Mouse (Mus musculus): ENCODE measurements at regions not wholly inside any gene's neighbourhood (a gene's known extent, or its start where the extent isn't known, plus 50 kb on each side); places are given as distances from the start of the nearest gene placed in this dataset.

DNA sequence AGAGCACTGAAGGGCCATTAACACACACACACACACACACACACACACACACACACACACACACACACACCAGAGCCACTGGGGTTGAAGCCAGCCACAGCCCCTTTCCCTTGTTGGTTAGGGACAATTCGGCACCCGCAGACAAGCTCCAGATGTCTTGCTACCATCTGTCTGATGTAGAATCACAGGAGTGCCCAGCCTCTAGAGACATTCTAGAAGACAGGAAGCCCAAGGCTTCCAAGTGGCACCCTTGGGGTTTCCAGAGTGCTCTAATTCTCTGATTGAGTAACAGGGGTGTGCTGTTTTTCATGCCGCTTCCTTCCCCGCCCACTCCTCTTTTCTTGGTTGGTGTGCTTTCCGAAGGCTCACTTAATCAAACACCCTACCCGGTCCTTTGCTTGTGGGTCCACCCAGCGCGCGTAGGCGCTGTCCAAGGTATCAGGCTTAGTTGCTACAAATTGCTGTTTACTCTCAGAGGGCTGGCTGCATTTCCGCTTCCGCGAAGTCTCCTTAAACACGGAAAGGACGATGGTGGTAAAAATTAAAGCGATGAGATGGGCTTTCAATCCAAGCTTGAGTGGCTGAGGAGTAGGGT is 59.5 kb upstream of the Zbtb18 start:
- peak; percentile 42 for DNase-seq (ENCODE audit: low spot score)
- H3K9me3 ChIP-seq = no peaks in the 10 kb centered on the region
- H3K36me3 ChIP-seq = no peaks in the 10 kb centered on the region
- no peak overlapping the region for H3K4me3 ChIP-seq
- 21% methylated on average over 16 of the region's 16 CpGs for WGBS
- H3K27me3 ChIP-seq (ENCODE audit: insufficient read depth, poor library complexity, severe bottlenecking) = no peaks in the 10 kb centered on the region
- peaks cover 6% of the 10 kb centered on the region; the same call in 1 of the 2 replicates for H3K4me1 ChIP-seq (replicated peaks)
- no peak overlapping the region for H3K27ac ChIP-seq

DNA sequence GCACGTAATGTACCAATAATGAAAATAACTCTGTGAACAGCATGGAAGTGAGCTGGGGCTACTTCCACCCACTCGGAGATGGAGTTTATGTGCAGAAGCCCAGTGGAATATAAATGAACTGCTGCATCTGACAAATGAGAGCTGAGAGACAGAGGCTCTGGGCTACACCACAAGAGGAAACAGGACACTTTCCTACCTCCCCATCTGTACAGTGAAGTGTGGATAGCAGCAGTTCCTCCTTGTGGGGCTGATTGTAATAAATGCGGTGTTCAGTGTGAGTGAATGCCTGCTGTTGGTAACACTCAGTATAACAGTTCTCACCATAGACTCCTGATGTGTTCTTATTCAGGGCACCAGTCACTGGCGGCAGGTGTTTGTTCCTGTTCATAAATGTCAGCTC is 60.0 kb upstream of the Zbtb18 start:
- WGBS = 87% methylated on average over 4 of the region's 4 CpGs
- Histone ChIP-seq H3K4me3 (no peak overlapping the region), H3K9me3 (no peaks in the 10 kb centered on the region), H3K27me3 (ENCODE audit: insufficient read depth, poor library complexity, severe bottlenecking) (no peaks in the 10 kb centered on the region), H3K27ac (no peak overlapping the region), H3K36me3 (no peaks in the 10 kb centered on the region), H3K4me1 (replicated peaks) (peaks cover 6% of the 10 kb centered on the region; the same call in 1 of the 2 replicates)
- no peak for DNase-seq (ENCODE audit: low spot score)

DNA sequence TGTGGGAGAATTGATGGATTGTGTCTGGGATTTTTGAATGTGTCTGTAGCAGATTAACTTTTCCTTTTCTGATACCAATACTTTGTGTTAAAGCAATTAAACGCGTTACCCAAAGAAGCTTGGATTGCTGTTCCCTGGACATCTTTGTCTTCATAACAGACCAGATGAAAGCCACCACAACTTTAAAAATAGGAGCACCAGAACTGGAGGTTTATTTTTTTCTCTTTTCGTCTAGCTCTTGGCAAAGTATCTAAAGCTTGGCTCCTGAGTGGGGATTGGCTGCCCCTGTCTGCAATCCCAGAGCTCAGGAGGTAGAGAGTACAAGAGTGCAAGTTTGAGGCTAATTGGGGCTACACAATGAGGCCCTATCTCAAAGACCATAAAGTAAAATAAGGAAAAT is 64.0 kb upstream of the Zbtb18 start:
- no peak overlapping the region for H3K4me3 ChIP-seq
- 92% methylated on average over 3 of the region's 3 CpGs for WGBS
- peaks cover 23% of the 10 kb centered on the region for H3K4me1 ChIP-seq (replicated peaks)
- no peaks in the 10 kb centered on the region for H3K9me3 ChIP-seq
- H3K27ac ChIP-seq = no peak overlapping the region
- H3K36me3 ChIP-seq = no peaks in the 10 kb centered on the region
- no peak for DNase-seq (ENCODE audit: low spot score)
- no peaks in the 10 kb centered on the region for H3K27me3 ChIP-seq (ENCODE audit: insufficient read depth, poor library complexity, severe bottlenecking)

DNA sequence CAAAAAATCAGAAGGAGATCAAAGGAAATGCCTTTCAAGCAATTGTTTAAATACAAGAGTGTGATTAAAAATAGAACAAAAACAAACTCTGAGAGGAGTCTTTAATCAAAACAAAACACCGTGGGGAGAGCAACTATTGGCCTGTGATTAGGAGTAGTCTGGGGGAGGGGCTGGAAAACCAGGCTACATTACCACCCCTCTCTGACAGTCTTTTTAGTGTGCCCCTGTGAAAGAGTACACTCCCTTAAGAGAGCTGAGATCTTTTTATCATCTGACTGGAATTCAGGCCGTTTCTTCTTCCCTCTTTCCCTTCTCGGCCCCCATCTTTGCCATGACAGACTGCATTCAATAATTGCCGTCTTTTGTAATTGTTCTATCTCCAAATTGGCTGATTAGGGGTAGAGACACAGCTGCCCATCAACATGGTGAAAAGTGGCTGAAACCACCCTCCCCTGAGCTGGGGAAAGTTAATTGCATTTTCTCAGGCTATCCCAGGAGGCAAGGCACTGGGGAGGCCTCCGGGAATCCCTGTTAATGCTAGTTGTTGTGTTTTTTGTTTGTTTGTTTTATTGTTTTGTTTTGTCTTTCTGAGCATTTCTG is 68.8 kb upstream of the Zbtb18 start:
- Histone ChIP-seq H3K9me3 (no peaks in the 10 kb centered on the region), H3K4me3 (no peak overlapping the region), H3K27me3 (ENCODE audit: insufficient read depth, poor library complexity, severe bottlenecking) (no peaks in the 10 kb centered on the region), H3K4me1 (replicated peaks) (peaks cover 23% of the 10 kb centered on the region), H3K27ac (peak overlapping the region; percentile 5; the same call in 1 of the 2 replicates), H3K36me3 (no peaks in the 10 kb centered on the region)
- WGBS = 9% methylated on average over 5 of the region's 5 CpGs
- no peak for DNase-seq (ENCODE audit: low spot score)

DNA sequence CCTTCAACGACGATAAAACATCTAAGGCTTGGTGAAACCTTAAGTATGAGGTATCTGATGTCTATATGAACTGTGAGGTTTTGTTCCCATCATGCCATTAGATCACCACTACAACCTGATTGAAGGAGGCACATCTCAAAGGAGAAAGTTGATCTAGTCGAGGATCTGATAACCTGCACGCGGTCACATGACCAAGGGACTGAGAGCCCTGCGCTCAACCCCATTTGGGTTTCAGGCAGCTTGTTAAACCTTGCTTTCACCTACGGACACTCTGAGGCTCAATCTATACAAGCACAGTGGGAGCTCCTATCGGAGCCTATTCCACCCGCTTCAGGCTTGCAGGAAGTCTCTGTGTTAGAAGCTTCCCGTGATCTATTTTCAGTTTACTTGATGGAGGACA is 70.1 kb upstream of the Zbtb18 start:
- H3K4me1 ChIP-seq (replicated peaks) = peaks cover 30% of the 10 kb centered on the region
- no peak overlapping the region for H3K27ac ChIP-seq
- H3K4me3 ChIP-seq = no peak overlapping the region
- 63% methylated on average over 10 of the region's 10 CpGs for WGBS
- no peaks in the 10 kb centered on the region for H3K27me3 ChIP-seq (ENCODE audit: insufficient read depth, poor library complexity, severe bottlenecking)
- H3K36me3 ChIP-seq = no peaks in the 10 kb centered on the region
- no peaks in the 10 kb centered on the region for H3K9me3 ChIP-seq
- no peak for DNase-seq (ENCODE audit: low spot score)

DNA sequence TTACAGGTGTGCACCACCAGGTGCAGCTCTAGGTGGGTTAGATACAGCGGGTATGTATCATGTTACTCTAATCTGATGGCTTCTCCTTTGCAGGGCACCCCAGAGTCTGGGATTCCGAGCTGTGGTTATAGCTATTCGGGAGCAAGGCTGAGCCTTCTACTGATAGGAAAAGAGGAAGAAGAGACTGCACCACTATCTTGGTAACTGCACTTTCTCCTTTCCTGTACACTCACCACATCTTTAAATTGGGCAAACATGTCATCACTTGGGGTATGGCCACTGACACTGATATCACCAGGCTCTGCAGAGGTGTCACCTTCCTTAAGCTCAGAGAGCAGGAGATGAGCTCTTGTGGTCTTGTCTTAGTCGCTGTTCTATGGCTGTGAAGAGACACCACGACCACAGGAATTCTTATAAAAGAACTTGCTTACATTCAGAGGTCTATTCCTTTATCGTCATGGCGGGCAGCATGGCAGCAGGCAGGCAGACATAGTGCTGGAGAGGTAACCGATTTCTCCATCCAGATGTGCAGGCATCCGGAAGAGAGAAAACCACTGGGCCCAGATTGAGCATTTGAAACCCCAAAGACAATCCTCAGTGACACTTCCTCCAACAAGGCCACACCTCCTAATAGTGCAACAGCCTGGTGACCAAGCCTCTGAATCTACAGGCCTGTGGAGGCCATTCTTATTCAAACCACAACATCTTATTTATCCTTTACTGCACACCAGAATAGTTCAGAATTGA is 74.1 kb upstream of the Zbtb18 start:
- Histone ChIP-seq H3K4me3 (no peak overlapping the region), H3K27ac (peak overlapping the region; percentile 4; the same call in 1 of the 2 replicates), H3K36me3 (no peaks in the 10 kb centered on the region), H3K27me3 (ENCODE audit: insufficient read depth, poor library complexity, severe bottlenecking) (no peaks in the 10 kb centered on the region), H3K4me1 (replicated peaks) (peaks cover 20% of the 10 kb centered on the region), H3K9me3 (no peaks in the 10 kb centered on the region)
- WGBS = 87% methylated on average over 9 of the region's 9 CpGs
- no peak for DNase-seq (ENCODE audit: low spot score)

DNA sequence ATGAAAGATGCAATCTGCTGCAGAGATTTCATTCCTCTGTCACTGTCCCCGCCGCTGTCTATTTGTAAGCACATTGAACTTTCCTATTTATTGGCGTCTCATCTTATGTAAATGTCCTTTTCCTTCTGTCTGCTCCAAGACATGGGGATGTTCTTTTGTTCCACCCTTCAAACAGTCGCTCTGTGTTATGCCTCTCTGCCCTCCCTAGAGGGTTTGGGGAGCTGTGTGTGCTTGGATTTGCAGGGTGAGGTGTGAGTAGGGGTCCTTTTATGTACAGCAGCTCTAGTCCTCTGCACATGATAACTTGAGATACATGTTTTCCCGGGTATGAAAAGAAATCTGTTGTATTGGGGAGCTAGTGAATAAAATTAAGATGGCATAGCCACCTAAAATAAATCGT is 75.2 kb upstream of the Zbtb18 start:
- Histone ChIP-seq H3K4me1 (replicated peaks) (peaks cover 14% of the 10 kb centered on the region; the same call in 1 of the 2 replicates), H3K27ac (peak overlapping the region; percentile 75), H3K36me3 (no peaks in the 10 kb centered on the region), H3K9me3 (no peaks in the 10 kb centered on the region), H3K27me3 (ENCODE audit: insufficient read depth, poor library complexity, severe bottlenecking) (no peaks in the 10 kb centered on the region), H3K4me3 (no peak overlapping the region)
- 60% methylated on average over 6 of the region's 6 CpGs for WGBS
- no peak for DNase-seq (ENCODE audit: low spot score)

DNA sequence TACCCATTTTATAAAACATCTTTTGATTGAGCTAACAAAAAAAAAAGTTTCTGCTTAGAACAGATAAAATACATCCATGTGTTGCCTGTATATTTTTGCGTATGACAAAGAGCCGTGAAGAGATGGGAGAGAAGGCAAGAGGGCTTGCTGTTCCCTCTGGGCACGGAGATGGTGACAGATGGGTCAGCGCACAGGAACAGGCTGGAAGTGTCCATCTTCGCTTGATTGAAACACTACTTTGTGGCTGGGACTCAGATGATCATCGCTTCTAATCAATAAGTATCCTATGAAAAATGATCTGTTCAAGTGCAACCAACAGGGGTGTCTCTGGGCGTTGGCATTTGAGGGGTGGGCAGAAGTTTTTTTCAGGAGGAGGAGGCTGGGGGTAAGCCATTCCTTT is 75.7 kb upstream of the Zbtb18 start:
- 66% methylated on average over 7 of the region's 7 CpGs for WGBS
- peak overlapping the region; percentile 75 for H3K27ac ChIP-seq
- H3K4me3 ChIP-seq = no peak overlapping the region
- peaks cover 14% of the 10 kb centered on the region; the same call in 1 of the 2 replicates for H3K4me1 ChIP-seq (replicated peaks)
- H3K27me3 ChIP-seq (ENCODE audit: insufficient read depth, poor library complexity, severe bottlenecking) = no peaks in the 10 kb centered on the region
- H3K36me3 ChIP-seq = no peaks in the 10 kb centered on the region
- no peak for DNase-seq (ENCODE audit: low spot score)
- H3K9me3 ChIP-seq = no peaks in the 10 kb centered on the region

DNA sequence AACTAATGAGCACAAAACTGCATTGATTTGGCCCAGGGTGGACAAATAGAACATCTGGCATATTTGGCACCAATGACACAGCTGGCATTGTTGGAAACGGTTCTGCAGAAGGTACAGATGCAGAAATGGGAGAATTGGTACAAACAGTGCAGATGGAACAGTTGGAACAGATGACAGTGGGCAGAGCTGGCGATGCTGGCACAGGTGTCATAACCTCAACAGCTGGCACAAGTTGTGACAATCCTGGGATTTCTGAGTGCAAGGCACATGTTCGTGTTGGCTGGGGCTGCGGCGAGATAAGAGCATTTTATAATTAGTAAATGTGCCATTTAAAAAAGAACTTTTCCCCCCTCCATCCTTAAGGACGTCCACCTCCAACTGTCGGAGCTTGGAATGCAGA is 77.8 kb upstream of the Zbtb18 start:
- no peak for DNase-seq (ENCODE audit: low spot score)
- no peaks in the 10 kb centered on the region for H3K9me3 ChIP-seq
- H3K4me3 ChIP-seq = no peak overlapping the region
- H3K36me3 ChIP-seq = no peaks in the 10 kb centered on the region
- 88% methylated on average over 7 of the region's 7 CpGs for WGBS
- peaks cover 14% of the 10 kb centered on the region; the same call in 1 of the 2 replicates for H3K4me1 ChIP-seq (replicated peaks)
- H3K27ac ChIP-seq = no peak overlapping the region
- no peaks in the 10 kb centered on the region for H3K27me3 ChIP-seq (ENCODE audit: insufficient read depth, poor library complexity, severe bottlenecking)

DNA sequence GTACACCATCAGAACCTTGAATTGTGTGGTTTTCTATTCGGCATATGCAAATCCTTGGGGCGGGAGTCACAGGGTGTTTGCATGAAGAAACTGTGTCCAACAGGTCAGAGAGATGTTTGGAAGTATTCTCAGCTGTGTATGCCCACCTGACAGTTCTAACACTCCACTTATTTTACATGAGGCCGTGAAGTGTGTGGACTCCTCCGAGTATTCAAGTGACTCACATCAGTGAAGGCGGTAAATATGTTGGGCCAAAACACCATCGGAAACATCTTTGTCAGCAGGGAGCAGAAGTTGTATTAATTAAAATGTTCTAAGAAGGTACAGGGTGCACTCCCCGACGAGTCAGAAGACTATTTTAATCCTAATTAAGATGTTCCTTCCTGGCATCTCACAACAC is 79.8 kb upstream of the Zbtb18 start:
- no peaks in the 10 kb centered on the region for H3K9me3 ChIP-seq
- DNase-seq (ENCODE audit: low spot score) = no peak
- H3K4me1 ChIP-seq (replicated peaks) = peaks cover 11% of the 10 kb centered on the region; the same call in 1 of the 2 replicates
- H3K4me3 ChIP-seq = no peak overlapping the region
- WGBS = 93% methylated on average over 8 of the region's 8 CpGs
- no peaks in the 10 kb centered on the region for H3K27me3 ChIP-seq (ENCODE audit: insufficient read depth, poor library complexity, severe bottlenecking)
- H3K36me3 ChIP-seq = no peaks in the 10 kb centered on the region
- H3K27ac ChIP-seq = no peak overlapping the region

DNA sequence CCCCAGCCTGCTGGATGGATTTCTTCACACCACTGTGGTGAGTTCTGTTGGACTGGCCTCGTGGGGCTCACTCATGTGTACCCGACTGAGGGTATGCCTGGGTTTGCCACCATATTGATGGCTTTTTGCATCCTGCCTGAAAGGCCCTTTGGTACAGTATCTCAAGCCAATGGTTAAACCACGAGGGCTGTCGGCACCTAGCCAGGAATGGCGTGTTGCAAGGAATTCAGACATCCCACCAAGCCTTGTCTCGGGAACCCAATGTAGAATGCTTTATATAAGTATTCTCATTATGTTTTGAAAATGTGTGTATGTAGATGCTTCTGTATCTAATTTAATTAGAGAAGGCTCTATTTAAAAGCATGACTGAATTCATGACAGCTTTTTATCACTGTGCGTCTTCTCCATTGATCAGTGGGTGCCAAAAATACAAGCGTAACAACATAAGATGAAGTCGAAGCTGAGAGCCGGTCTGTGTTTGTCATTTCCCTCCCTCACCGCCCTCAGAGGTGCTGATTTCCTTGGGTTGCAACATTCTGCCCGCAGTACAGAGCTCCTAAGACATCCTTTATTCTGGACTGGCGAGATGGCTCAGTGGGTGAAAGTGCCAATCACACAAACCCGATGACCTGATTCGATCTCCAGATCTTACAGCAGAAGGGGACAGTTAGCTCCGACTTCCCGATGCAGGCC is 90.5 kb upstream of the Akt3 start:
- WGBS = 92% methylated on average over 17 of the region's 17 CpGs
- no peak for DNase-seq (ENCODE audit: low spot score)
- no peaks in the 10 kb centered on the region for H3K9me3 ChIP-seq
- no peak overlapping the region for H3K4me3 ChIP-seq
- no peaks in the 10 kb centered on the region for H3K27me3 ChIP-seq (ENCODE audit: insufficient read depth, poor library complexity, severe bottlenecking)
- H3K4me1 ChIP-seq (replicated peaks) = peaks cover 11% of the 10 kb centered on the region; the same call in 1 of the 2 replicates
- 0 out of 2 replicates have a peak overlapping the region, but pooled peaks have one; percentile 23 for H3K27ac ChIP-seq
- H3K36me3 ChIP-seq = no peaks in the 10 kb centered on the region

DNA sequence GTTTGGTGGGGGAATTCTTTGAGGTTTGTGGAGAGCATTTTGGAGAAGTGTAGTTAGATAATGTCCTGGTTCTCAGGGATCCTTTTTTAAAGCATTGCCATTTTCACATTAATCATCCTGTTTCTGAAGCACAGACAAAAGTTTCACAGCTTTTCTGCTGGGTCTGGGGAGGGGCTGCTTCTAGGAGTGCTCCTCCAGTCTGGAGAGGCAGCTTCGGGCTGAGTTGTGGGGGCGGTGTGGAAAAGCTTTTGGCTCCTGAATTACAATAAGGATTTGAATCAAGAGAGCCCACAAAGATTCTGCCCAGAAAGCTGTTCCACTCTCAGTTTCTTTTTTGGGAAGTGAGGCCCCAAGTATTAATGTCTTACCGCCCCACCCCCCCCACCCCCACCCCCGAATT is 89.2 kb upstream of the Akt3 start:
- H3K9me3 ChIP-seq = no peaks in the 10 kb centered on the region
- no peaks in the 10 kb centered on the region for H3K27me3 ChIP-seq (ENCODE audit: insufficient read depth, poor library complexity, severe bottlenecking)
- peak overlapping the region; percentile 53 for H3K27ac ChIP-seq
- peaks cover 11% of the 10 kb centered on the region; the same call in 1 of the 2 replicates for H3K4me1 ChIP-seq (replicated peaks)
- H3K4me3 ChIP-seq = no peak overlapping the region
- 45% methylated on average over 4 of the region's 4 CpGs for WGBS
- H3K36me3 ChIP-seq = no peaks in the 10 kb centered on the region
- no peak for DNase-seq (ENCODE audit: low spot score)

DNA sequence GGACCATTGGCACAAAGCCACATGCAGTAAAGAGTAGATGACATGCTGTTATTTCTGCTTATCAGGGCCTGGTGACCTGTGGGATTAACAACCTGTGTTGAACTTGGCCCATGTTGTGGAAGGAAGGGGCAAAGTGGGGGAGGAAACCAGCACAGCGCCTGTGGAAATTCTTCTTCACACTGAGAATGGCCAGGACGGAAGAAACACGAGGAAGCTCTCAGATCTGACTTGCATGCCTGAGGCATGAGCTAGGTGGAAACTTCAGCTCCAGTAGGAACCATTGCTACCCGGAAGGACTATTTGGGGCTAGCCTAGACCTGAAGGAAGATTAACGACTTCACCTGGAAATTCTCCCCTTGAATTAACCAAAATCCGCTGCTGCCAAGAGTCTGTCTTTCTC is 88.5 kb upstream of the Akt3 start:
- Histone ChIP-seq H3K4me1 (replicated peaks) (peaks cover 11% of the 10 kb centered on the region; the same call in 1 of the 2 replicates), H3K9me3 (no peaks in the 10 kb centered on the region), H3K36me3 (no peaks in the 10 kb centered on the region), H3K27me3 (ENCODE audit: insufficient read depth, poor library complexity, severe bottlenecking) (no peaks in the 10 kb centered on the region), H3K27ac (no peak overlapping the region), H3K4me3 (no peak overlapping the region)
- no peak for DNase-seq (ENCODE audit: low spot score)
- WGBS = 77% methylated on average over 6 of the region's 6 CpGs

Data from hindbrain, embryonic 10.5 days (tissue).